Mouse (Mus musculus) midbrain, embryonic 13.5 days (tissue): ENCODE data around the gene Thg1l. TPM values are rescaled to one million over a fixed set of nuclear protein-coding genes. Genes with fewer than 3 reads are reported as not detected.

Experiments used
- ATAC-seq: fragments of 200-750 bp; cut with Nextera tagmentation; 2 replicates; pipeline ENCODE4 v1.8.0; 2017; ENCODE audit warnings: mild to moderate bottlenecking, moderate TSS enrichment, moderate library complexity
- H3K27ac ChIP-seq: fragments of 300-500 bp; sonication (generic); 2 replicates; pipeline ENCODE4 v1.5.1; 2015; ENCODE audit warnings: inconsistent platforms, mild to moderate bottlenecking, moderate library complexity
- H3K27me3 ChIP-seq: fragments of 300-500 bp; sonication (generic); 2 replicates; pipeline ENCODE4 v1.6.1; 2015; ENCODE audit warnings: mild to moderate bottlenecking, inconsistent platforms
- H3K36me3 ChIP-seq: fragments of 300-500 bp; sonication (generic); 2 replicates; pipeline ENCODE4 v1.6.1; 2015; ENCODE audit warnings: mild to moderate bottlenecking, inconsistent platforms
- H3K4me1 ChIP-seq: fragments of 300-500 bp; sonication (generic); replicated peaks from 2 replicates; pipeline ENCODE4 v1.6.1; 2015; ENCODE audit warnings: inconsistent platforms
- H3K4me2 ChIP-seq: fragments of 300-500 bp; sonication (generic); replicated peaks from 2 replicates; pipeline ENCODE4 v1.6.1; 2015; ENCODE audit warnings: moderate library complexity, mild to moderate bottlenecking, inconsistent platforms
- H3K4me3 ChIP-seq: fragments of 300-500 bp; sonication (generic); replicated peaks from 2 replicates; pipeline ENCODE4 v1.5.1; 2015; ENCODE audit warnings: mild to moderate bottlenecking, inconsistent platforms
- H3K9ac ChIP-seq: fragments of 300-500 bp; sonication (generic); replicated peaks from 2 replicates; pipeline ENCODE4 v1.6.1; 2015; ENCODE audit warnings: mild to moderate bottlenecking, inconsistent platforms
- H3K9me3 ChIP-seq: fragments of 300-500 bp; sonication (generic); 2 replicates; pipeline ENCODE4 v1.6.1; 2016; ENCODE audit warnings: mild to moderate bottlenecking, inconsistent platforms
- WGBS: fragments of 180-500 bp; shearing (Covaris S2); methylation state at CpG from one replicate; pipeline ENCODE4 v1.1.7; 2015; 5-methylcytosine and 5-hydroxymethylcytosine counted together
- polyA plus RNA-seq: library from polyadenylated mRNA; unstranded; fragments of >200 nt; fragmentation: Nextera tagmentation; extraction: Ambion mirVana; gene quantifications from 2 replicates; pipeline ENCODE4 v1.2.1, GENCODE M21; 2015

Gene Thg1l
- polyA plus RNA-seq, 1 experiment from 2014 or later, result 12.3 TPM

DNA sequence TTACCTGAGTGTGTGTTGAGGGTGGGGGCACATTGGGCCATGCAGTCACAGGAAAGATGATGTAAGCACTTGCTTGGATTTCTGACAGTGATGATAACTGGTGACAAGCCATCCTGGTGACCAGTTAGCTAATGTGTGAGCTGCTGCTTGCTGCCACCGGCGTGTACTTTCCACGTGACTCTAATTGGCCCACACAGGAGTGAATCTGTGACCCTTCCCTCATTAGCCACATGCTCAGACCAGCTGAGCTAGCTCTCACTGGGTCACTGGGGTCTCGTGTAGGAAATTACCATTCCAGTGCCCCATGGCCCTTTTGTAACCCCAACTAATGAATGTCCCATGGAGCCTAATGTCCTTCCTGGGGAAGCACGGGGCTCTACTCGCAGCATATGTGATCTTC, 29.9 kb downstream of the Thg1l start:
- WGBS, result 47% methylated on average over 6 of the region's 6 CpGs
- peak overlapping the region; percentile 77 for H3K27ac ChIP-seq
- peak; percentile 9; the same call in 1 of the 2 replicates for ATAC-seq

DNA sequence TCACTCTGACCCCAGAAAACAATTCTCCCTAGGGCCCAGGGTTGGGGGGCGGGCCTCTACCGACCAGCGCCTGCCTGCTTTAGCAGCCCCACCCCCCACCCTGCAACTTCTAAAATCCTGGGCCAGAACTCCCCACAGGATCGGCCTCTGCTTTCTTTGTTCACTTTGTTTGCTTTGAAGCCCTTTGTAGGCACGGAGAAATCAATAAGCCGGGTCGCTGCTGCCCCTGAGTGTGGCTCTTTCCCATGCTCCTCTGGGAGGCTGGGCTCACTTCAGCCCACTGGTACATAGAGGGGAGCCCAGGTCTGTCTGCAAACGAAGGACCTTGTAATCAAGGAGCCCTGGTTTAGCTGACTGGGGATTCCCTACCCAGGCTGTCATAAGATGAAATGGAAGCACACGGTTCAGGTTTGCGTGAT, 33.8 kb downstream of the Thg1l start:
- no peaks in the 10 kb centered on the region for H3K9me3 ChIP-seq
- no peak overlapping the region for H3K4me3 ChIP-seq
- peaks cover 35% of the 10 kb centered on the region for H3K4me1 ChIP-seq
- no peaks in the 10 kb centered on the region for H3K27me3 ChIP-seq
- peak overlapping the region; percentile 36 for H3K9ac ChIP-seq
- WGBS, result 4% methylated on average over 10 of the region's 10 CpGs
- no peaks in the 10 kb centered on the region for H3K36me3 ChIP-seq
- H3K27ac ChIP-seq, result peak overlapping the region; percentile 71
- H3K4me2 ChIP-seq, result peak overlapping the region; percentile 43
- peak; percentile 72 for ATAC-seq

More for the DNA sequence above, 29.9 kb downstream of the Thg1l start:
- Histone ChIP-seq H3K4me2 (no peak overlapping the region), H3K9me3 (no peaks in the 10 kb centered on the region), H3K4me1 (peaks cover 36% of the 10 kb centered on the region), H3K4me3 (no peak overlapping the region), H3K36me3 (peaks cover 11% of the 10 kb centered on the region), H3K27me3 (no peaks in the 10 kb centered on the region), H3K9ac (no peak overlapping the region)

DNA sequence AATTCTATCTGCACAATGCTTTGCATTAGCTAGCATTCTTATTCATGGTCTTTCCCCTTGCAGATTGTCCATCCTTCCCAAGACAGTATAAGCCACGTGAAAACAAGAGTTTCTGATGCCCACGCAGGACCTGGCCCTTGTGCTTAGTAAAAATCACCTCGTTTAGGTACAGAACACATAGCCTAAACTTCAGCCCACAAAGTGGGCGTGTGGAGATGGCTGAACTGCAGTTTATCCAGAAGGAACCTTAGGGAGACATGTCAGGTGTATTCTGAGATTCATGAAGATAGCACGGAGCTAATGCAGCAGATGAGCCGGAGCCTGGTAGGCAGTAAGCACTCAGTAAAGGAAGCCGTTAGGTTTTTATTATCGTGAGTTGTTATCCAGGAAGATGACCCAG, 34.3 kb downstream of the Thg1l start:
- H3K36me3 ChIP-seq, result no peaks in the 10 kb centered on the region
- H3K9me3 ChIP-seq, result no peaks in the 10 kb centered on the region
- H3K9ac ChIP-seq, result peak overlapping the region; percentile 36; the same call in 1 of the 2 replicates
- H3K27ac ChIP-seq, result peak overlapping the region; percentile 71
- WGBS, result 40% methylated on average over 8 of the region's 8 CpGs
- no peak overlapping the region for H3K4me3 ChIP-seq
- peak overlapping the region; percentile 43 for H3K4me2 ChIP-seq
- no peak; the same call in 1 of the 2 replicates for ATAC-seq
- no peaks in the 10 kb centered on the region for H3K27me3 ChIP-seq
- peaks cover 31% of the 10 kb centered on the region for H3K4me1 ChIP-seq

DNA sequence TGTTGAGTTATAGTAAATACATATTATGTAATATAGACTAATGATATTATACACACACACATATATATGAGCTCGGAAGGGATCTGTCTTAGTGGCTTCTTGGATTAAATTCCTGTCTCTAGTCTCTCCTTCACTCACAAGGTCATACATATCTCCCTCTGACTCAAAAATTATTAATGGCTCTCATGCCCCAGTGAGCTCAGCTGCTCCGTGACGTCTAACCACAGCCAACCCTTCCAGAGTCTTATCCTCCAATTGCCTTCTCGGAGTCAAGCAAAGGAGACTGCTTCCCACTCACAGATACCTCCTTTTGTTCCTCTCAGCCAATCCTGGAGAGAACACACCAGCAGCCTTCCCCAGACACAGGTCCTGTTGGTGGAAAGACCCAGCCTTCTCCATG, 36.5 kb downstream of the Thg1l start:
- WGBS, result 76% methylated on average over 4 of the region's 4 CpGs
- H3K9me3 ChIP-seq, result no peaks in the 10 kb centered on the region
- no peak overlapping the region for H3K9ac ChIP-seq
- no peaks in the 10 kb centered on the region for H3K36me3 ChIP-seq
- no peak overlapping the region for H3K27ac ChIP-seq
- H3K4me2 ChIP-seq, result no peak overlapping the region
- H3K4me1 ChIP-seq, result peaks cover 21% of the 10 kb centered on the region
- H3K27me3 ChIP-seq, result no peaks in the 10 kb centered on the region
- H3K4me3 ChIP-seq, result no peak overlapping the region
- no peak for ATAC-seq

DNA sequence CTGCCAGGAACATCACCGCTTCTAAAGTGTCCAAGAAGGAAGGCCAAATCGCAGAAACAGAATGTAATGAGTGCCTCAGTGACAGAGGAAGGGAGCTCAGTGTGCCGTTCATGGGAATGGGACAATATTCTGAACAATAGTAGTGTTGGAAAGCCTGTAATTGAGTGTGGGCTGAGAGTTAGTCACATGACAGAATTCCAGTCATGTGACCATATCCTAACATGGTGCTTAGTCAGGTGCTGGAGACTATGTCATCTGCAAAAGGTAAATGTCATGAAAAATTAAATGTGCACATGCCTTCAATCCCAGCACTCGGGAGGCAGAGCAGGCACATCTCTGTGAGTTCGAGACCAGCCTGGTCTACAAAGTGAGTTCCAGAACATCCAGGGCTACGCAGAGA, 37.3 kb downstream of the Thg1l start:
- Histone ChIP-seq H3K27ac (no peak overlapping the region), H3K36me3 (no peaks in the 10 kb centered on the region), H3K9me3 (no peaks in the 10 kb centered on the region), H3K4me2 (no peak overlapping the region), H3K4me3 (no peak overlapping the region), H3K4me1 (peaks cover 21% of the 10 kb centered on the region), H3K27me3 (no peaks in the 10 kb centered on the region), H3K9ac (no peak overlapping the region)
- 96% methylated on average over 6 of the region's 6 CpGs for WGBS
- no peak for ATAC-seq

DNA sequence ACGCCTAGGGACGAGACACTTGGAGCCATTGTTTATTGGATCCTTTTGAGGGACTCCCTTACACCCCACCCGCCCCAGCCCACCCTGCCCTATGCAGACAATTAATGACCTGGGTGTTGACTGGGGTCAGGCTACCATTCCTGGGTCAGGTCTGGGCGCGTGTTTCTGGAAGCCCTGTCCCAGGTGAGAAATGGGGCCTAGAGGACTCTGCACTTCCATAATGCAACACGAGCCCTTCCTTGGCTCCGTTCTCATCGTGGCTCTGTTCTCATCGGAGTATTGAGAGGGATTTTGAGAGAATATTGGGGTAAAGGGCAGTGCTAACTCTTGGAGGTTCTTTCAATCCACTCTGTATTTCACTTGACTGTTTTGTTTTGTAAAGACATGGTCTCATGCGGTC, 39.1 kb downstream of the Thg1l start:
- H3K9ac ChIP-seq, result no peak overlapping the region
- no peak overlapping the region for H3K4me2 ChIP-seq
- H3K36me3 ChIP-seq, result peaks cover 8% of the 10 kb centered on the region
- WGBS, result 93% methylated on average over 10 of the region's 10 CpGs
- H3K4me1 ChIP-seq, result peaks cover 7% of the 10 kb centered on the region
- H3K27ac ChIP-seq, result no peak overlapping the region
- no peak overlapping the region for H3K4me3 ChIP-seq
- H3K9me3 ChIP-seq, result no peaks in the 10 kb centered on the region
- ATAC-seq, result no peak
- H3K27me3 ChIP-seq, result no peaks in the 10 kb centered on the region

DNA sequence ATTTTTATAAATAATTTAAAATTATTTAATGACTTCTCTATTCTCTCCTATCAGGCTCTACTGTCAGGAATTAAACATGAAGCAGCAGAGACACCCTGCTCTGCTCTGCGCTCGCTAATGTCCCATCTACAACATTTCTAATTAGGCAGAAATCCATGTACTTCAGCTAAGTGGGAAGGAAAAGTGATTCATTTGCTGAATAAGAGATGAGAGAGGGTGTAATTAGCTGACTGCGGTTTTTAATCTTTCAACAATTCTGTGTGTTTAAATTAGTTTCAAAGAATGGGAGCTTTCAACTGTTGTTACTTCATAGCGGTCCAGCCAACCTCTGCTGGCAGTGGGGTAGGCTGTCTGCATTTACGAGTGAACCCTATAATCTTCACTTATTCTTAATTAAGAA, 44.6 kb downstream of the Thg1l start:
- H3K27ac ChIP-seq, result no peak overlapping the region
- H3K36me3 ChIP-seq, result peaks cover 53% of the 10 kb centered on the region
- ATAC-seq, result no peak
- H3K9me3 ChIP-seq, result no peaks in the 10 kb centered on the region
- peaks cover 3% of the 10 kb centered on the region; the same call in 1 of the 2 replicates for H3K4me1 ChIP-seq
- no peak overlapping the region for H3K4me2 ChIP-seq
- no peak overlapping the region for H3K9ac ChIP-seq
- H3K27me3 ChIP-seq, result no peaks in the 10 kb centered on the region
- WGBS, result 79% methylated on average over 5 of the region's 5 CpGs
- no peak overlapping the region for H3K4me3 ChIP-seq

DNA sequence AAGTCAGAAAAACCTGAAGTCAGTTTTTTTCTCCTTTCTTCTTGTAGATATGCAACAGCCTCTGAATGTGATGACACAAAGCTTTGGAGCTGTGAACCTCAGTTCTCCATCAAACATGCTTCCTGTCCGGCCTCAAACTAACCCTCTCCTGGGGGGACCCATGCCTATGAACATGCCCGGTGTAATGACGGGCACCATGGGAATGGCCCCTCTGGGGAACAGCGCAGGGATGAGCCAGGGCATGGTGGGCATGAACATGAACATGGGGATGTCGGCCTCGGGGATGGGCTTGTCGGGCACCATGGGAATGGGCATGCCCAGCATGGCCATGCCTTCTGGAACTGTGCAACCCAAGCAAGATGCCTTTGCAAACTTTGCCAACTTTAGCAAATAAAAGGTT, 46.4 kb downstream of the Thg1l start:
- no peaks in the 10 kb centered on the region for H3K9me3 ChIP-seq
- H3K4me1 ChIP-seq, result no peaks in the 10 kb centered on the region
- peaks cover 59% of the 10 kb centered on the region for H3K36me3 ChIP-seq
- no peak for ATAC-seq
- H3K27ac ChIP-seq, result no peak overlapping the region
- no peak overlapping the region for H3K4me3 ChIP-seq
- no peaks in the 10 kb centered on the region for H3K27me3 ChIP-seq
- H3K4me2 ChIP-seq, result no peak overlapping the region
- no peak overlapping the region for H3K9ac ChIP-seq
- WGBS, result 99% methylated on average over 7 of the region's 7 CpGs

DNA sequence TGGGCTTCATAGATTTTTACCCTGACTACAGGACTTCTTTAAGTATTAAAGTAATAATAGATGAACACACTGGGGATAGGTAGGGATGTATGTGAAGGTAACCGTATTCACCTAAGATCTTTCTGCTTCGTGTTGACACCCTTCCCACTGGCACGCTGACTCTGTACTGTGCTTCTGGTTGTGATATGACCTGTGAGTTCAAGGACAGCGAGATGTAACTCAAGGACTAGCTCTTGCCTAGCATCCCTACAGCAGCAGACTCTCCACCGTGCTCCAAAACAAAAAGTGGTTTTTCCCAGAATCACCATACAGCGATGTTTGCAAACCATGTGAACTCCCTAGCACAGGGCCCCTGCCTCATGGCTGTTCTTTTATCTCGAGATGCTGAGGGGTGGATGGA, 47.2 kb downstream of the Thg1l start:
- Histone ChIP-seq H3K27ac (no peak overlapping the region), H3K4me3 (no peak overlapping the region), H3K9me3 (no peaks in the 10 kb centered on the region), H3K4me2 (no peak overlapping the region), H3K27me3 (no peaks in the 10 kb centered on the region), H3K9ac (no peak overlapping the region), H3K4me1 (no peaks in the 10 kb centered on the region), H3K36me3 (peaks cover 65% of the 10 kb centered on the region)
- 97% methylated on average over 7 of the region's 7 CpGs for WGBS
- ATAC-seq, result no peak

DNA sequence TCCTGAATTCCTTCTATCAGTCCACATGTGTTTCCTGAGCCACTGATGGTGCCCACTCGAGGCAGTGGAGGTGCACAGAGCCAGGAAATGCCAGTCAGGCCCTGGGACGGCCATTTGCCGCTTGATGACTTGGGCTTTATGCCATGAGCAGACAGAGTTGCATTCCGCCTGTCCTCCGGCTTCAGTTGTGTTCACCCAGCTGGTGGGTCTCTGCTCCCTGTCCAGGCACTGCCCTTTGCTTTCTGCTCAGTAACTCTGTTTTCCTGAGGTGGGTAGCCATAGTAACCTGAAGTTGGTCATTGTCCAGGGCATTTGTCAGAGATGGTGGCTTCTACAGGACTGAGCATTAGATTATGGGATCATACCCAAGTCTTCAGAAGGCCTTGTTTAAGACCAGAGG, 48.0 kb downstream of the Thg1l start:
- WGBS, result 84% methylated on average over 5 of the region's 5 CpGs
- Histone ChIP-seq H3K9ac (no peak overlapping the region), H3K9me3 (no peaks in the 10 kb centered on the region), H3K27me3 (no peaks in the 10 kb centered on the region), H3K36me3 (peaks cover 70% of the 10 kb centered on the region), H3K4me3 (no peak overlapping the region), H3K27ac (no peak overlapping the region), H3K4me1 (no peaks in the 10 kb centered on the region), H3K4me2 (no peak overlapping the region)
- no peak for ATAC-seq

DNA sequence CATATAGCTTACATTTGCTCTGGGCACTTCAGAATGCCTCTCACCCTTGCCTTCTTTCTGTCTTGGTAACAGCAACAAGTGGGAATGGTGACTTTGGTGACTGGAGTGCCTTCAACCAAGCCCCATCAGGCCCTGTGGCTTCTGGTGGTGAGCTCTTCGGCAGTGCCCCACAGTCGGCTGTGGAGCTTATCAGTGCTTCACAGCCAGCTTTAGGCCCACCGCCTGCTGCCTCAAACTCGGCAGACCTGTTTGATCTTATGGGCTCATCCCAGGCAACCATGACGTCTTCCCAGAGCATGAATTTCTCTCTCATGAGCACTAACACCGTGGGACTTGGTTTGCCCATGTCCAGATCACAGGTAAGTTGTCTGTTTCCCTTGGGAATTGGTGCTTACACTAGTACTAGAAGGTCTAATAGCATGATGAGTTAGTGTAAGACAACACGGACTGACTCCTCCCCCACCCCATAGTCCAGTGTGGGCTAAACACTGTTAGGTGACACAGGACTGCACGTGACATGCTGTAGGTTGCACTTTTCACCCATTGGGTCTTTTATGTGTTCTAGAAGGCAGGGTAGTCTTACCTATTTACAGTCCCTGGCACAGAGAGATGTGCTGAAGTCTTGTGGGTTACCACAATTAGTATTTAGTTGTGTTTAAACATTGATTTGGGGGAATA, 49.0 kb downstream of the Thg1l start:
- Histone ChIP-seq H3K4me1 (no peaks in the 10 kb centered on the region), H3K36me3 (peaks cover 67% of the 10 kb centered on the region), H3K27me3 (no peaks in the 10 kb centered on the region), H3K9me3 (no peaks in the 10 kb centered on the region), H3K4me2 (no peak overlapping the region), H3K27ac (no peak overlapping the region), H3K4me3 (no peak overlapping the region), H3K9ac (no peak overlapping the region)
- WGBS, result 92% methylated on average over 8 of the region's 8 CpGs
- ATAC-seq, result no peak

DNA sequence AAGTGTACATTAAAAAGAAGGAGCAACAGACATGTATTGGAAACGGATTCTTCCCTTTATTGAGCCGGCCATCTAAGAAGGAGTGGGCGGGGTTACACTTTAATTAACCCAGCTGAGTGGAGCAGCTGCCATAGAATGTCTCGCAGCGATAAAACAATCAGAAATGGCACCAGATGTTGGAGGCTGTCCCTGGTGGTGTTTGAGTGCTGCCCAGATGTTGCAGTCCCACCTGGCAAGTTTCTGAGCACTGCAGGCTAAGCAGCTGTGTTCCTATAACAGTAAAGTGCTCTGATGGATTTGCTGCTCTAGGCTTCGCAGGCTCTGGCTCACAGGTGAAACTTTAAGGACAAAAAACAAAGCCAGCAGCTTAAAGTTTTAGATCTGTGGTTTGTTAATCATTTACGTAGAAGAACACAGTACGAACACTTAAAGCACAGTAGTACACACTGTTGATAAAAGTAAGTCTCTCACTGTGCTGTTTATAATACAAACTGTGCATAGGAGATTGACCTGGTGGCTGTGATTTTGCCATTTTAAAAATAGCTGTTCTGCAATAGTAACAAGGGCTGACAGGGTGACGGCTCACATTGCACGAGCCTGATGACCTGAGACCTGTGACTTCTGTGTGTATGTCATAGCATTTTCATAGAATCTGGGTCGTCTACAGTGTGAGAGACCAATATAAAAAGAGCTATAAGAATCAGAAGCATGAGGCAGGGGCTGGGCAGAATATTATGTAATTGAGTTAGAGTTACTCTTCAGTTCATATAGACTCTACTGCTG, 54.9 kb downstream of the Thg1l start:
- WGBS, result 74% methylated on average over 11 of the region's 11 CpGs

More for the DNA sequence above, 54.9 kb downstream of the Thg1l start:
- Histone ChIP-seq H3K36me3 (peaks cover 31% of the 10 kb centered on the region), H3K4me2 (no peak overlapping the region), H3K27ac (no peak overlapping the region), H3K9me3 (no peaks in the 10 kb centered on the region), H3K4me1 (0 out of 2 replicates have a peak, but pooled peaks cover 3% of the 10 kb centered on the region), H3K9ac (no peak overlapping the region), H3K4me3 (no peak overlapping the region), H3K27me3 (no peaks in the 10 kb centered on the region)
- no peak for ATAC-seq
